ENCODE assay signal across 8 mouse cellular contexts in genomic region chr11:108857678-108858338, GRCm38 (mm10).
DNase-seq lines count a peak whose midpoint lies in the region; ATAC-seq and TF ChIP-seq lines count a peak whose summit lies in the region.

No protein-coding gene starts in this region.

- H3K4me2 ChIP-seq in kidney, embryonic 16.5 days (replicated peaks; ENCODE audit: low read depth, low read length), result no peak overlapping the region
- H3K4me2 ChIP-seq in forebrain, embryonic 11.5 days (ENCODE audit: low read depth, low read length, severe bottlenecking), result no peak overlapping the region
- H3K4me2 ChIP-seq in stomach, postnatal 0 days (replicated peaks; ENCODE audit: low read depth), result no peak overlapping the region

- H3K9ac ChIP-seq in kidney, embryonic 16.5 days (replicated peaks; ENCODE audit: low read length), result no peak overlapping the region
- no peak overlapping the region for H3K9ac ChIP-seq in forebrain, embryonic 11.5 days (ENCODE audit: low read length)
- no peak overlapping the region for H3K9ac ChIP-seq in stomach, postnatal 0 days (ENCODE audit: low read length)

- H3K4me3 ChIP-seq in kidney, embryonic 16.5 days (ENCODE audit: low read length), result no peak overlapping the region
- no peak overlapping the region for H3K4me3 ChIP-seq in forebrain, embryonic 11.5 days (ENCODE audit: low read depth, low read length)
- no peak overlapping the region for H3K4me3 ChIP-seq in left cerebral cortex, adult 2 months
- no peak overlapping the region for H3K4me3 ChIP-seq in stomach, postnatal 0 days (ENCODE audit: low read depth, low read length)

- no peaks in the 10 kb centered on the region for H3K36me3 ChIP-seq in kidney, embryonic 16.5 days (ENCODE audit: insufficient read depth, low read length)
- H3K36me3 ChIP-seq in forebrain, embryonic 11.5 days (ENCODE audit: control insufficient read depth, insufficient read depth, low read length), result no peaks in the 10 kb centered on the region
- H3K36me3 ChIP-seq in stomach, postnatal 0 days (ENCODE audit: control insufficient read depth, insufficient read depth, low read length), result no peaks in the 10 kb centered on the region

- H3K4me1 ChIP-seq in kidney, embryonic 16.5 days (ENCODE audit: insufficient read depth, low read length), result peaks cover 15% of the 10 kb centered on the region
- peaks cover 5% of the 10 kb centered on the region; the same call in 1 of the 2 replicates for H3K4me1 ChIP-seq in forebrain, embryonic 11.5 days (replicated peaks; ENCODE audit: control insufficient read depth, insufficient read depth, low read length)
- H3K4me1 ChIP-seq in stomach, postnatal 0 days (replicated peaks; ENCODE audit: control insufficient read depth, insufficient read depth), result no peaks in the 10 kb centered on the region

- peak; percentile 23; the same call in 1 of the 2 replicates for ATAC-seq in kidney, embryonic 16.5 days (ENCODE audit: low FRiP score, low TSS enrichment)
- ATAC-seq in forebrain, embryonic 11.5 days (replicated peaks; ENCODE audit: low FRiP score), result peak; percentile 42; the same call in 1 of the 2 replicates
- ATAC-seq in stomach, postnatal 0 days (ENCODE audit: low FRiP score, low TSS enrichment), result no peak

- no peak for DNase-seq in kidney, postnatal 14 days
- no peak for DNase-seq in forebrain, embryonic 11.5 days (ENCODE audit: low spot score)
- peak; percentile 52 to 53 for DNase-seq in left cerebral cortex, adult 2 months (ENCODE audit: extremely low spot score in 1 of 2, low spot score in 2 of 2)
- DNase-seq in lung, postnatal 4 days, result peak; percentile 22 to 50
- no peak for DNase-seq in stomach, postnatal 0 days (ENCODE audit: low spot score)
- no peak for DNase-seq in gastrocnemius, postnatal 10 days
- no peak for DNase-seq in kidney, adult 8-10 months

- intact Hi-C loops in left cerebral cortex, adult 2 months (cut with DNase I), result no loop called here

- H3K27me3 ChIP-seq in kidney, embryonic 16.5 days (ENCODE audit: insufficient read depth, low read length), result no peaks in the 10 kb centered on the region
- no peaks in the 10 kb centered on the region for H3K27me3 ChIP-seq in forebrain, embryonic 11.5 days (ENCODE audit: control insufficient read depth, insufficient read depth, low read length)
- no peaks in the 10 kb centered on the region for H3K27me3 ChIP-seq in stomach, postnatal 0 days (ENCODE audit: control insufficient read depth, insufficient read depth, low read length)

- 0 out of 2 replicates have a peak overlapping the region, but pooled peaks have one; percentile 24 for H3K27ac ChIP-seq in kidney, embryonic 16.5 days (ENCODE audit: low read length)
- H3K27ac ChIP-seq in forebrain, embryonic 11.5 days (ENCODE audit: low read depth, low read length), result no peak overlapping the region
- H3K27ac ChIP-seq in left cerebral cortex, adult 2 months, result peak overlapping the region; percentile 33; the same call in 1 of the 2 replicates
- no peak overlapping the region for H3K27ac ChIP-seq in stomach, postnatal 0 days (replicated peaks)

- TF ChIP-seq EP300 in stomach, postnatal 0 days (optimal IDR thresholded peaks at IDR 0.05), result no peak

- WGBS in kidney, embryonic 16.5 days, result 32% methylated on average over 7 of the region's 7 CpGs
- WGBS in forebrain, embryonic 11.5 days, result 50% methylated on average over 7 of the region's 7 CpGs
- WGBS in stomach, postnatal 0 days, result 19% methylated on average over 7 of the region's 7 CpGs

- no peaks in the 10 kb centered on the region for H3K9me3 ChIP-seq in kidney, embryonic 16.5 days (ENCODE audit: low read length)
- H3K9me3 ChIP-seq in forebrain, embryonic 11.5 days (ENCODE audit: control insufficient read depth, low read length), result no peaks in the 10 kb centered on the region
- no peaks in the 10 kb centered on the region for H3K9me3 ChIP-seq in stomach, postnatal 0 days (ENCODE audit: control insufficient read depth, low read length)

- no peak for TF ChIP-seq CTCF in left cerebral cortex, adult 2 months (IDR thresholded peaks at IDR 0.05)
- TF ChIP-seq CTCF in stomach, postnatal 0 days (IDR thresholded peaks at IDR 0.05; ENCODE audit: low read depth), result no peak

Comparison
In these comparisons a context has a peak if more than half of its experiments do, and no peak if none do; other contexts are left out.
1. H3K27ac ChIP-seq: peak in kidney, embryonic 16.5 days (single experiment) and left cerebral cortex, adult 2 months (single experiment); none in forebrain, embryonic 11.5 days (single experiment) and stomach, postnatal 0 days (single experiment).
2. DNase-seq: peak in left cerebral cortex, adult 2 months (2 of 2) and lung, postnatal 4 days (2 of 2); none in kidney, postnatal 14 days (single experiment), forebrain, embryonic 11.5 days (single experiment), stomach, postnatal 0 days (single experiment), gastrocnemius, postnatal 10 days (single experiment) and kidney, adult 8-10 months (0 of 2).